In the genomic region with DNA sequence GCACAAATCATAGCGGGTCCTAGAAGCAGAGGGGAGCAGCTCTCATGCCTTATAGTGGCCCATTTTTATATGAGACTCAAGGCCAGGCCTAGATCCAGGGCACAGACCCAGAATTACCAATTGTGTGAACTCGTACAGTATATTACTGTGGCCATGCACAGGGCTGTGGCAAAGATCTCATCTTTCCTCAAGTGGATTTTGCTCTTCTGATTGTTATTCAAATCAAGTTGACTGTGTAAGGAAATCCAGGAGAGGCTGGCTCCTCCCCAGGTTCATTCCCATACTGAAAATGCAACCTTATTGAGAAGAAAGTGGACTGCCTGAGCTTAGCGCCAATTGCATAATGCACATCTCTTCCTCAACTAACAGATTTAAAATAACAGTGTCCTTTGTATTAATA, we compare ENCODE assay signal across 16 mouse cellular contexts.
"Had no signal": no experiment of that assay in that cellular context is flagged by ENCODE, and none has a peak within 500 bp of the region (broad histone marks: within the 10 kb centered on the region; RNA-seq: fewer than 3 reads in every experiment).

No protein-coding gene starts in this region.

- H3K27me3 ChIP-seq: midbrain, embryonic 12.5 days; neural tube, embryonic 13.5 days; neural tube, embryonic 15.5 days; stomach, embryonic 15.5 days had no signal

- H3K4me1 ChIP-seq: midbrain, embryonic 10.5 days; midbrain, embryonic 12.5 days; neural tube, embryonic 13.5 days; stomach, embryonic 15.5 days had no signal

- H3K27ac ChIP-seq: midbrain, embryonic 10.5 days; midbrain, embryonic 12.5 days; neural tube, embryonic 13.5 days; neural tube, embryonic 15.5 days; stomach, embryonic 15.5 days; stomach, postnatal 0 days had no signal

- H3K4me3 ChIP-seq: midbrain, embryonic 10.5 days; midbrain, embryonic 12.5 days; myocyte; neural tube, embryonic 13.5 days; neural tube, embryonic 15.5 days; stomach, embryonic 15.5 days had no signal

- DNase-seq: lung, adult 18-20 months; lung, embryonic 14.5 days; lung, postnatal 10 days; lung, postnatal 4 days; midbrain, embryonic 14.5 days; right cerebral cortex, postnatal 14 days; thymus, adult 2 months; thymus, postnatal 25 days; thymus, postnatal 4 days had no signal

- H3K9ac ChIP-seq: lung, embryonic 14.5 days; midbrain, embryonic 12.5 days; neural tube, embryonic 13.5 days; neural tube, embryonic 15.5 days; stomach, embryonic 15.5 days had no signal
